Mouse (Mus musculus) neural tube, embryonic 15.5 days (tissue): Measurements from ENCODE around the gene Olfr1335. TPM values are rescaled to one million over a fixed set of nuclear protein-coding genes. Genes with fewer than 3 reads are reported as not detected.
"Not testable (repeated sequence)": the region's sequence is repeated elsewhere in the genome, so short reads cannot be mapped to it uniquely, and the experiment has no call there.

Experiments
- ATAC-seq: fragments of 200-750 bp; cut with Nextera tagmentation; 2 replicates; pipeline ENCODE4 v1.8.0; 2017; ENCODE audit warnings: mild to moderate bottlenecking, moderate TSS enrichment, moderate library complexity; ENCODE audit not compliant: low FRiP score
- H3K27ac ChIP-seq: fragments of 300-500 bp; sonication (generic); replicated peaks from 2 replicates; pipeline ENCODE4 v1.5.1; 2015; ENCODE audit warnings: mild to moderate bottlenecking, inconsistent platforms
- H3K27me3 ChIP-seq: fragments of 300-500 bp; sonication (generic); replicated peaks from 2 replicates; pipeline ENCODE4 v1.6.1; 2015; ENCODE audit warnings: inconsistent platforms
- H3K36me3 ChIP-seq: fragments of 300-500 bp; sonication (generic); 2 replicates; pipeline ENCODE4 v1.6.1; 2015; ENCODE audit warnings: inconsistent platforms
- H3K4me1 ChIP-seq: fragments of 300-500 bp; sonication (generic); 2 replicates; pipeline ENCODE4 v1.6.1; 2015; ENCODE audit warnings: inconsistent platforms
- H3K4me2 ChIP-seq: fragments of 300-500 bp; sonication (generic); 2 replicates; pipeline ENCODE4 v1.6.1; 2015; ENCODE audit warnings: inconsistent platforms, mild to moderate bottlenecking, moderate library complexity
- H3K4me3 ChIP-seq: fragments of 300-500 bp; sonication (generic); replicated peaks from 2 replicates; pipeline ENCODE4 v1.5.1; 2015; ENCODE audit warnings: mild to moderate bottlenecking, inconsistent platforms
- H3K9ac ChIP-seq: fragments of 300-500 bp; sonication (generic); replicated peaks from 2 replicates; pipeline ENCODE4 v1.6.1; 2015; ENCODE audit warnings: mild to moderate bottlenecking, inconsistent platforms
- H3K9me3 ChIP-seq: fragments of 300-500 bp; sonication (generic); replicated peaks from 2 replicates; pipeline ENCODE4 v1.6.1; 2016; ENCODE audit warnings: inconsistent platforms
- WGBS: fragments of 180-500 bp; shearing (Covaris S2); methylation state at CpG from one replicate; pipeline ENCODE4 v1.1.7; 2015; ENCODE audit warnings: mixed read lengths; 5-methylcytosine and 5-hydroxymethylcytosine counted together
- polyA plus RNA-seq: library from polyadenylated mRNA; unstranded; fragments of >200 nt; fragmentation: Nextera tagmentation; extraction: Ambion mirVana; gene quantifications from 2 replicates; pipeline ENCODE4 v1.2.1, GENCODE M21; 2015

Olfr1335 gene
- not detected in 2 replicates for polyA plus RNA-seq

DNA sequence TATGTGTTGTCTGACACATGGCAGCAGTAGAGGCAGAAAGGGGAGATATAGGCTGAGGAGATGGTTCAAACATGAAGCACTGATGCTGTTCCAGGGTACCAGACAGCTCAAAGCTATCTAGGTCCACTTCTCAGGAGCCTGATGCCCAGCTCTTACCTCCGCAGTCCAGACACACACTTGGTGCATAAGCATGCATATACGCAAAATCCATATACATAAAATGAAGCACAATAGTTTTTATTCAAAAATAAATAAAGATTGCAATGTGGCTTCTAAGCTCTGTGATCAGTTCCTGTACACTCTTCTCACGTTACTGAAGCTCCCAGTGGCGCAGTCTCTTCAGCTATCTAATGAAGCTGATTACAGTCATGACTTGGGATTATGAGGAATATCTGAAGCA lies at the start of gene Olfr1335:
Gene Olfr1335, minus strand, starts transcription at position 101 of the 400 bp plus-strand sequence.
- no peak within 1 kb of the TSS for H3K27ac ChIP-seq
- H3K4me2 ChIP-seq, result no peak within 1 kb of the TSS
- H3K4me3 ChIP-seq, result no peak within 1 kb of the TSS
- no peak within 1 kb of the TSS for H3K9ac ChIP-seq
- H3K4me1 ChIP-seq, result no peaks in the 10 kb centered on the region
- 91% methylated on average over 4 of the region's 4 CpGs for WGBS
- no peak for ATAC-seq
- no peaks in the 10 kb centered on the region for H3K27me3 ChIP-seq
- no peaks in the 10 kb centered on the region for H3K9me3 ChIP-seq
- H3K36me3 ChIP-seq, result no peaks in the 10 kb centered on the region

GRCm38 (mm10) chr4:118836179-118836578 lies 26.4 kb upstream of the Olfr1335 start, which contains the start of gene Olfr1333:
Olfr1333 (minus strand) TSS chr4:118836279.
- no peak within 1 kb of the TSS for H3K4me3 ChIP-seq
- ATAC-seq, result no peak
- H3K4me2 ChIP-seq, result no peak within 1 kb of the TSS
- no peaks in the 10 kb centered on the region for H3K36me3 ChIP-seq
- no peak within 1 kb of the TSS for H3K27ac ChIP-seq
- WGBS, result 90% methylated on average over 1 of the region's 1 CpGs
- H3K9ac ChIP-seq, result no peak within 1 kb of the TSS
- H3K27me3 ChIP-seq, result no peaks in the 10 kb centered on the region
- no peaks in the 10 kb centered on the region for H3K4me1 ChIP-seq
- no peaks in the 10 kb centered on the region for H3K9me3 ChIP-seq

- ATAC-seq, result no peak
- Histone ChIP-seq H3K27ac (no peak overlapping the region), H3K27me3 (no peaks in the 10 kb centered on the region), H3K9me3 (no peaks in the 10 kb centered on the region), H3K36me3 (no peaks in the 10 kb centered on the region), H3K4me3 (no peak overlapping the region), H3K4me2 (no peak overlapping the region), H3K4me1 (no peaks in the 10 kb centered on the region), H3K9ac (no peak overlapping the region)
- WGBS, result 83% methylated on average over 1 of the region's 1 CpGs
These were observed 9.2 kb upstream of the Olfr1335 start for GRCm38 (mm10) chr4:118818921-118819320.

DNA sequence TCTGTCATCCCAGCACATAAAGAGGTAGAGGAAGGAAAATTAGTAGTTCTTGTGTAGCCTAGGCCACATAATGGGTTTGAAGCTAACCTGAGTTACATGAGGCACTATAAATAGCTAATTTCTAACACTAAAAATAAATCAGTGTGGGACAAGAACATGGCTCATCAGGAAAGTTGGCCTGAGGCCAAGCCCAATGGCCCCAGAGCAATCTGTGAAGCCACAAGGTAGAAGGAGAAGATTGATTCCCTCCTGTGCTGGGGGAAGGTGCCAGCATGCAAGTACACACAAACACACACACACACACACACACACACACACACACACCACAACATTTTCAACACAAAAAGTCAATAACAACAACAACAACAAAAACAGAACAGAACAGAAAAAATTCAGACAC lies 16.9 kb downstream of the Olfr1335 start:
- not testable (repeated sequence) for H3K9ac ChIP-seq, ATAC-seq, H3K9me3 ChIP-seq

GRCm38 (mm10) chr4:118782486-118782885 lies 27.3 kb downstream of the Olfr1335 start, which contains the start of gene Olfr1337:
Olfr1337 (minus strand) TSS chr4:118782586.
- Histone ChIP-seq H3K9ac (no peak within 1 kb of the TSS), H3K9me3 (no peaks in the 10 kb centered on the region), H3K4me1 (no peaks in the 10 kb centered on the region), H3K27me3 (no peaks in the 10 kb centered on the region), H3K36me3 (no peaks in the 10 kb centered on the region), H3K4me3 (no peak within 1 kb of the TSS), H3K4me2 (no peak within 1 kb of the TSS), H3K27ac (no peak within 1 kb of the TSS)
- 77% methylated on average over 2 of the region's 2 CpGs for WGBS
- ATAC-seq, result no peak

More for the DNA sequence above, 16.9 kb downstream of the Olfr1335 start:
- H3K4me3 ChIP-seq, H3K27ac ChIP-seq, H3K4me2 ChIP-seq, H3K36me3 ChIP-seq, H3K4me1 ChIP-seq, H3K27me3 ChIP-seq: not testable (repeated sequence)

Other genes starting within 250 kb of the Olfr1335 start
- 1.3 and 1.5 TPM in 2 replicates for gene Cfap57, start 189.2 kb downstream of the Olfr1335 start, polyA plus RNA-seq
- 84.7 and 102 TPM in 2 replicates for gene Ebna1bp2, start 189.1 kb downstream of the Olfr1335 start, polyA plus RNA-seq
- not detected in 2 replicates for gene Olfr62, start 151.0 kb downstream of the Olfr1335 start, polyA plus RNA-seq
- gene Olfr1342, start 117.2 kb downstream of the Olfr1335 start, polyA plus RNA-seq, result not detected in 2 replicates
- not detected in 2 replicates for gene Olfr1341, start 106.4 kb downstream of the Olfr1335 start, polyA plus RNA-seq
- gene Olfr1340, start 89.8 kb downstream of the Olfr1335 start, polyA plus RNA-seq, result not detected in 2 replicates
- gene Olfr1339, start 77.8 kb downstream of the Olfr1335 start, polyA plus RNA-seq, result not detected in 2 replicates
- gene Olfr1338, start 51.2 kb downstream of the Olfr1335 start, polyA plus RNA-seq, result not detected in 2 replicates
- not detected in 2 replicates for gene Olfr1337, start 27.4 kb downstream of the Olfr1335 start, polyA plus RNA-seq
- gene Olfr1333, start 26.3 kb upstream of the Olfr1335 start, polyA plus RNA-seq, result not detected in 2 replicates
- not detected in 2 replicates for gene Olfr1331, start 54.7 kb upstream of the Olfr1335 start, polyA plus RNA-seq
- gene Olfr1330, start 78.7 kb upstream of the Olfr1335 start, polyA plus RNA-seq, result not detected in 2 replicates
- gene Olfr1329, start 107.5 kb upstream of the Olfr1335 start, polyA plus RNA-seq, result not detected in 2 replicates
- gene Olfr1328, start 128.7 kb upstream of the Olfr1335 start, polyA plus RNA-seq, result not detected in 2 replicates
- not detected in 2 replicates for gene Lao1, start 151.6 kb upstream of the Olfr1335 start, polyA plus RNA-seq